Mouse (Mus musculus) ovary, postnatal 10 days (tissue): ENCODE data around the gene Fev.

Experiments used
- DNase-seq: peaks from one replicate; pipeline ENCODE4 v3.0.0; 2022; ENCODE audit warnings: low spot score

The Fev gene

DNA sequence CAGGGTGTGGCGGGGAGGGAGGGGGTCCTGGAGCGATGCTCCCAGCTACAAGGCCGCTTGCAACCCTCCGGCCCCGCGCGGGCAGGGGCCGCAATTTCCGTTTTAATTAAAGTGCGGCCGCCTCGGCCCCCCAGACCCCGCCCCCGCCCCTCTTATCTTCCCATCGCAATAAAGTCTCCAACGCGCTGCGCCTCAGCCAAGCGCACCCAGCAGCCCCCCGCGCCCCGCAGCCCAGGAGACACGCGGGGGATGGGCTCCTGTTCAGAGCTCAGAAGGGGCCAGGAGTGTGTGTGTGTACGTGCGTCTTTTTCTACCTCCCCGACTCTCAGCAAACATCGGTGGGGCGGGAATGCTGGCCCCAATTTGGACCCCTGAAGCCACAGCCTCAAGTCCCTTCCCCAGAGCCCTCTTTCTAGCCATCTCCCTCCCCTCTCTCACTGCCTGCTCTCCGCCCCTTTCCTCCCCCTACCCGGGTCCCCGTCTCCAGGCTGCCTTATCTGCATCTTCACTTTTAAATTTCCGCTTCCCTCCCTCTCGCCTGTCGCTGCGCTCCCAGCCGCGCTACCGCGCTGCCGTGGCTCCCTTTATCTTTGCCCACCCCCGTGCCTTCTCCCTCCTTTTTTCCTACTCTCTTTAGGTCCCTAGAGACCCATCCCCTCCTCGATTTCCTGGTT lies at the start of gene Fev:
TSS of gene Fev (minus strand) at position 51 of the 674 bp plus-strand sequence.
- DNase-seq, result no peak

DNA sequence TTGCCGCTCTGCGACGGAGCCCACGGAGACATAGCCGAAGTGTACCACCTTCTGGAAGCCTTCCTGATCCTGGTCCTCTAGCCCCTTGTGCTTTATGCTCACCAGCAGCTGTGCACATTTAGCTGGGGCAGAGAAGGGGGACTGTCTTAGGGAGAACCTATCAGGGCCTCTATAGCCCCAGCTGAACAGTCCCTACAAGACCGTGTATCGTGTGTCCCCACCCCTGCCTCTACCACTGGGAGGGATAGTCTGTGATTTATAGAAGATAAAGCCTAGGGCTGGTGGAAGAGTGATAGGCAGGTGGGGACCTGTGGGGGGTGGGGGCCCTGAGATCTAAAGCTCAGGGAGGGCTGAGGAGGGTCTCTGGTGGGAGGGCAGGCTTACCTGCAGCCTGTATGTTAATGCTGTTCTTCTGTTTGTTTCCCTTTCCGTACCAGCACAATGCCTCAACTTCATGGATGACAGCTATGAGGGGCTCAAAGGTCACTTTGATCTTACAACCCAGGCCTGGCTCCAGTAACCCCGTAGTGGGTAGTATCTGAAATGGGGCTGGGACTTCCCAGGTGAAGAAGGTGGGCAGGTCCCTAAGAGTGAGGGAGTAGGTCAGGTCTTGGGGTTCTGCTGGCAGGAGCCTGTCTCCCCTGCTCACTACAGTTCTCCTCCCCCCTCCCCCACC lies 42.5 kb upstream of the Fev start:
- DNase-seq, result no peak

DNA sequence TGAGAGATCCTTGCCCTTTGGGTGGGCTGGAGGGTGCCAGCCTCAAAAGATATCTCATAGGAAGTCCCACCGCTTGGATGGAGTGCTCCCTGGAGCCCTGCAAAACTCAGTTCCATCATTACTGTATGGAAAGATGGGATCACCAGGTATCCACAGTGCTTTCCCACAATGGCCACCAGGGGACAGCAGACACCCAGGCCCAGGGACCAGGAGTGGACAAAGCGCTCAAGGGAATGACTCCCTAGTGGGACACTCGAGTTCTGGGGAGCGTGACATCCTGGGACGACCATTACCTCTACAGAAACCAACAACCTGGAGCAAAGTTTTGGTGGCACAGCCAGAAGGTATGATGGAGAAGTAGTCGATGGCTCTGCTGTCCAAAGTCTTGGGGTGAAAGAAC lies 41.5 kb upstream of the Fev start:
- no peak for DNase-seq

DNA sequence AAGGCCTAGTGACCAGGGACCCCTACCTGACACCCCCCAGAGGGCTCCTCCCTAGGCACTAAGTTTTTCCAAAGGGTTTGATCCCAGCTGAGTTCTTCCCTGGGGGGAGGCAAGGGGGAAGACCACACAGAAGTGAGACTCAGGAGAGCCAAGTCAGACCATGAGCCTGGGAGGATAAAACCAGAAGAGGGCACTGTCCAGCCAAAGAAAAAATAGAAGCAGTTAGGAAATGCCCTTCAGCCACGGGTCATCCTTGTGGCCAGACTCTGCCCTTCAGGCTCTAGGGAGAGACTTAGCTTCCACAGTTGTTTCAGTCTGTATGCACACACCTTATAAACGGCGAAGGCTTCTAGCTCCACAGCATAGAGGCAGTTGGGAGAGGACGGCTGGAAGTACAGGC lies 39.2 kb upstream of the Fev start:
- no peak for DNase-seq

DNA sequence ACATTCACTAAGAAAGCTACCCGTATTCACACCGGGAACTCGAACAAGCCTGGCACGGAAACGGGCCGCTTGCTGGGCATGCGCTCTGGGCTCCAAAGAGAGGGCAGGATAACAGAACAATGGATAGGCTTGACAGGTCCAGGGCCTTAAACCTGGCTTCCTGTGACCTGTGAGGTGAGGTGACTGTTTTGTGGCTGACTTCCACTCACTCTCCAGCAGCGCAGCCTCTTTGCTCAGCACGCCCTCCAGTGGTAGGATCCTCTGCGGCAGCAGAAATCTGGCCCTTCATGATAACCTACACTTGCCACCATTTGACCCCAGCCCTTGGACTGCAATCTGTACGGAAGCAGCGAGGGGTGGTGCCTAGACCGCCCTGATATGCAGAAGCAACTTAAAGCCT lies 30.5 kb upstream of the Fev start:
- DNase-seq, result no peak

DNA sequence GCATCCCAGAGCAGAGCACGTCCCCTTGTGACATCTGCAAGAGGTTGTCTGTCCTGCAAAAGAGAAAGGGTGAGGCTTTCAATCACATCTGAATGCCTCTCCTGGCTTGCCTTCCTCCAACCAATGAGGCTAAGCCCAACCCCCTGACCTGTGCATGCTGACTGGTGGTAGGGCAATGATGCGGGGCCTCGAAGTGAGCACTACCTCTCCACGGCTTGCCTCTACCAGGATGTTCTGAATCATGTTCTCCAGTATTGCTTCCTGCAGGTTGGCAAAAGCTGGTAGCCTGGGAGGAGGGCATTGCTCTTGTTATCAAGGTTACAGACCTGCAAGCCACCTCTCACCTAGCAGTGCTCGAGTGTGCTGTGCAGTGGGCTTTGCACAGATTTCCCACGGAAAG lies 17.0 kb upstream of the Fev start:
- DNase-seq, result no peak

DNA sequence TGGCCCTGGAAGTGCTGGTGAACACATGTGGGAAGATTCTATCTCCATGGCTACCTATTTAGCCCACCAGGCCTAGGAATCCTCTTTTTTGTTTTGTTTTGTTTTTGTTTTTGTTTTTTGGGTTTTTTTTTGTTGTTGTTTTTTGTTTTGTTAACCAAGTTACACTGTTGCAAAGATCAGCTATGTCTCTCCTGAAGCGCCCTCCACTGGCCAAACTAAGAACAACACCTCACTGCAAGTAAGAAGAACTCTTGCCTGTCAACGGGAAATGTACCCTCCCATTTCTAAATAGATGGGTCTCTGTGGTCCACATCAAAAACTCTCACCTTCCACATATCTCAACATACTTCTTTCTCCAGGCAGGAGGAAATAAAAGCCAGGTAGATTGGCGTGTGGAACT lies 16.5 kb upstream of the Fev start:
- no peak for DNase-seq

DNA sequence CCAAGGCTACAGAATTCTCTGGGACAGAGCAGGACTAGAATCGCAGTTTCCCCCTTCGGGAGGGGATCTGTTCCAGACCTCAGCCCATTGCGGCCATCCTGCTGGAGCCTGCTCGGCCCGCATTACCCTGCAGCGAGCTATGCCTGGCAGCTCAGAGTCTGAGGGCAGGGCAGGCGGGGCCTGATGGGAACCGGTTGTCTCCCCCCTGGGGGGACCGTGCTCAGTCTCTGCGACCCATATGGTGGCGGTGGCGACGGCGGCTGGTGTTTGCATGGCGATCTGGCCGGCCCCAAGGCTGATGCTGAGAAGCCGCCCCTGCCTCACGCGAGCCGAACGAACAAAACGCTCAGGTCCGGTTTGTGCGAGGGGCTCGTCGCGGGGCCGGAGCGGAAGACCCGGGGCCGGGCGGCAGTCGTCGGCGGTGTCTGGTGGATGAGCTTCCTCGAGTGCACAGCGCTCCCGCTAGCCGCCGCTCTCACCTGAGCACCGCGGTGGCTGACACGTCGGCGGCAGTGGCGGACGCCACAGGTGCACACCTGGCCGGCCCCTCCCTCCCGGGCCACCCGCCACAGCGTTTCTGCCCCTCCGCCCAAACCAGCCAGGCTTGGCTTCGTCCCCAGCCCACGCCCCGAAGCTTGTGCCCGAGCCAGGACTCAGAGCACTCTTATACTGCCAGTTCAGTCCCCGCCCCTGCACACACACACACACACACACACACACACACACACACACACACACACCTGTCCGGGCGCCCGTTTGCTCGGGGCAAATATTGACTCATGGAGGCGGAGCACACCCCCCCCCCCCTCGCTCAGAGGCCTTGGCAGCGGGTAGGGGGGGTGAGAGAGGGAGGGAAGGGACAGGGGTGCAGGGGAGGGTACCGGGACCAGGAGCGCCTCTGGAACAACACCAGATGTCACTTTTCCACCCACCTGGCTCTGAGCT lies 15.4 kb upstream of the Fev start:
- DNase-seq, result no peak

DNA sequence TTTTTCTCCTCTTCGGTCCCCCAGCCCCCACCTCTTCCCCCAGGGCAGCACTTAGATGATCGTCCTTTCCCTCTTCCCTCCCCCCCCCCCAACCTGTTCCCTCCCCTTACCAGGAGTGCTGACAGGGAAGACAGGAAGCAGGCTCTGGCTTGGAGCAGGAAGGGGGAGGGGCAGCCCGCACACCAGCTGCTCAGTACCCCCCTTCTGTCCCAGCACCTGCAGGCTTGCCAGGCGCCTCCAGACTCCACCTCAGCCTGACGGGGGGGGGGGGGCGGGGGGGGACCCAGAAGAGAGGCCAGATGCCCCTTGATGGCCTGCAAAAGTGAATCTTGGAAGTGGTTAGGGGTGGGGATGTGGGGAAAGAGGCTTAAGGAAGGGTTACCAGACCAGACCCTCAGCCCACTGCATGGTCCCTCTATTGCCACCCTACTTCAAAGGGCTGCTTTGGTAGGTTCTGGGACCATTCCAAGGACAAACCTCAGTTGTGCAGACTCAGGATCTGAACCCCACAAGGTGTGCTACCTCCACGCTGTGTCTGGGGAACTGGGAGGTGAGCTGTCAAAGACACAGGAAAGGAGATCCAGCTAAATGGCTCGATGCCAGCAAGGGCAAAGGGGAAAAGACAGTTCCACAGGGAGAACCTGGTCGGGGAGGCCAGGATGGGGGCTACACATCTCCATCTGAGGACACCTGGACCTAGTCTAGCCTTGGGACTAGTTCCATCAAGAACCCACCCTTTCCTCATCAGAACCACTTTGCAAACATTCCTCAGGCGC lies 13.6 kb upstream of the Fev start:
- DNase-seq, result no peak

DNA sequence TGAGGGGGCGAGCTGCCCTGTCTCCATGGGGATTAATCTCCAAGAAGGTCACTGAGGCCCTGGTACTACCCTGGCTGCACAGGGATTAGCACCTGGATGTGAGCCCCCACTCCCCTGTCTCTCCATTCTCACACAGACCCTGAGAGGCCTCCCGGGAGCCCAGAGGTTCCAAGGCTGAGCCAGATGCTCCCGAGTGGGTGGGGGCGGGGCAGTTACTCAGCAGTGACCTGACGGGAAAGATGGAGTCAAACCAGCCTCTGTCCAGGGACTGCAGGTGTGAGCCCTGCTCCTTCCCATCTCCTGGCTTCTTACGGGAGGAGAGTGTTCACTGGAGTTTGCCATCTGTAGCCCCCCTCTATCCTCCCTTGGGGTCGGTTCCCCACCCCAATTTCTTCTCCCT lies 12.8 kb upstream of the Fev start:
- no peak for DNase-seq

DNA sequence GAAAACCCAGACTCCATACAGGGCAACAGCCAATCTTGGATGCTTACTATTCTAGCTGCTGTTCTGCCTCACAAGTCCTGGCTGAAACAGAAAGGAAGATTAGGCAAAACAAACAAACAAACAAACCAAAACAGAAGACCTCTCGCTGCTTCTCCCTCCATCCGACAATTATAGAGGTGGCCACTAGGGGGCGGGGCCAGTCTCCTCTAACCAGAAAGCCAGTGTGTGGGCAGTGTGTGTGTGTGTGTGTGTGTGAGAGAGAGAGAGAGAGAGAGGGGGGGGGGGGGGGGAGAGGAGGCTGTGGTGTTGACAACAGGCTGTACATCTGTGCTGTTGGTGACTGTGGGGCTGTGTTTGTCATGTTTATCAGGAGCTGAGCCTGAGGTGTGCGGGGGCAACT lies 9.7 kb upstream of the Fev start:
- DNase-seq, result no peak

DNA sequence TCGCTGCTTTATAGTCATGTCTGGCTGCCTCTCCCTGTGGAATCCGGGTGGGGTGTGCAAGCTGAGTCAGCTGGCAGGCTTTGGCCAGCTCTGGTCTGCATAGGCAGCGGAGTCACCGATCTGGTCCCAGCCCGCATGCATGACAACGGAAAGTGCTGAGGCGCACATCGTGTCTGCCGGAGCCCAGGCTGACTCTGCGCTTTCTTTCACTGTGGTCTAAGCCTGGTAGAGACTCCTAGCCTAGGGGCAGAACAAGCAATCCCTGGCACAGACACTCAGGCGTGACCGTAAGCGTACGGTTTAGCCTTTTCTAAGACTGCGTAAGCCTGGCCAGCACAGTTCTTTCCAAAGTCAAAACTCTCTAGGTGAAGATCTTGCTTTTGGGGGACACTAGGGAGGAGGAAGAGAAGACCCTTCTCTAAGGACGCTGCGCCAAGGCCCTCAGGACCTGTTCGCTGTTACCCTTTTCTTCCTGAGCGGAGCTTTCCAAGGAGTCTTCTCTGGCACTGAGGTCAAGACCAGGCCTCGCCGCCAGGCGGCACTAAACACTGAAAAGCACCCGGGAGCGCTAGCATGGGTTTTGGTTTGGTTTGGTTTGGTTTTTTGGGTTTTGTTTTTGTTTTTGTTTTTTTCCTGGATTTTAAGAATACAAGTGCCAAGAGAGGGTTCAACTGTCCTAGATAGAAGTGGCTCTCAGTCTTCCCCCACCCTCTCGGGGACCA lies 8.1 kb upstream of the Fev start, which contains the start of gene Cryba2:
TSS of gene Cryba2 (minus strand) at position 10 of the 722 bp plus-strand sequence.
- DNase-seq, result no peak

DNA sequence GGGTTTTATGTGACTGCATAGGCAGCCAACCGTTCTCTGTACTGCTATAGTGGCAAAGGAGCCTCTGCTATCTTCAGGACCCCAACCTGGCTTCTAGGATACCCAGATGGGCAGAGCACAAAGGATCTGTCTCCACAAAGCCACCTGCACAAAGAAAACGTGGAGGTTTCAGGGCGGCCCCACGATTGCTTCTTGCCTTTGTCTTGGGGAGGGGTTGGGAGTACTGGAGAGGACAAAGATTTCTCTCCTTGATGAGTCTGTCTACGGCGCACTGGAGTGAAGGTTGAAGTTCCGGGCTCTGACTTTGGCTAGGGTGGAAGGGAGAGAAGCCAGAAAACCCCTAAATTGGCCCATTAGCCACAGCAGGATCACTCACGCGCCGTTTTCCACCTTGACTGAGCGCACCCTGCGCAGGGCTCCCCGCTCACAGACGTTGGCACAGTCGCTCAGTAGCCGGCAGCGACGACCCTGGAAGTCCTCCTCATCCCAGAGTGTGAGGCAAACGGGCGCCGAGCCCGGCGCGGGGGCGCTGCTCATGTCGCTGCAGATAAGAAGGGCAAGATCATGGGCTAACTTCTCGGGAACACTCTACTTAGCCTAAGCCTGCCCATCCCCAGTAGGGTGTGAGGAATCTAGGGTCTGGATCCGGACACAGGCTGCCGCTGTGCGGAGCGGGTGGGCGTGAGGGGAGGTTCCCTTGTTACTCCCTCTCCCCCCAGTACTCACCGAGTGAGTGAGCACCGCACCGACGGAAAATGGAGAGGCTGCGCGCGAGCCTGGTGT lies 7.3 kb upstream of the Fev start:
- DNase-seq, result no peak

DNA sequence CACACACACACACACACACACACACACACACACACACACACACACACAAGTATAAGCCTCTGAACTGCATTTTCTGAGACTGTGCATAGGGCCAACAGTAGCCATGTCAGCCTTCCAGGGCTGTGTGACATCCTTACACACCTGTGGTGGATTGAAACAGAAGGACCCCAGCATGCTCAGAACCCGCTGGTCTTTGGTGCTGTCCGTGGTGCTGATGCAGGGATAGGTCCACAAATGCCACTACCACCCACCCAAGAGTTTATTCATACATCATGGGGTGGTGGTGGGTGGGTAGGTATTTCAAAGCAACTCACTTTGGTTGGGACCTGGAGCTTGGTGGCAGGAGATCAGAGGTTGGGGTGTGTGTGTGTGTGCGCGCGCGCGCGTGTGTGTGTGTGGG lies 6.3 kb upstream of the Fev start:
- no peak for DNase-seq

DNA sequence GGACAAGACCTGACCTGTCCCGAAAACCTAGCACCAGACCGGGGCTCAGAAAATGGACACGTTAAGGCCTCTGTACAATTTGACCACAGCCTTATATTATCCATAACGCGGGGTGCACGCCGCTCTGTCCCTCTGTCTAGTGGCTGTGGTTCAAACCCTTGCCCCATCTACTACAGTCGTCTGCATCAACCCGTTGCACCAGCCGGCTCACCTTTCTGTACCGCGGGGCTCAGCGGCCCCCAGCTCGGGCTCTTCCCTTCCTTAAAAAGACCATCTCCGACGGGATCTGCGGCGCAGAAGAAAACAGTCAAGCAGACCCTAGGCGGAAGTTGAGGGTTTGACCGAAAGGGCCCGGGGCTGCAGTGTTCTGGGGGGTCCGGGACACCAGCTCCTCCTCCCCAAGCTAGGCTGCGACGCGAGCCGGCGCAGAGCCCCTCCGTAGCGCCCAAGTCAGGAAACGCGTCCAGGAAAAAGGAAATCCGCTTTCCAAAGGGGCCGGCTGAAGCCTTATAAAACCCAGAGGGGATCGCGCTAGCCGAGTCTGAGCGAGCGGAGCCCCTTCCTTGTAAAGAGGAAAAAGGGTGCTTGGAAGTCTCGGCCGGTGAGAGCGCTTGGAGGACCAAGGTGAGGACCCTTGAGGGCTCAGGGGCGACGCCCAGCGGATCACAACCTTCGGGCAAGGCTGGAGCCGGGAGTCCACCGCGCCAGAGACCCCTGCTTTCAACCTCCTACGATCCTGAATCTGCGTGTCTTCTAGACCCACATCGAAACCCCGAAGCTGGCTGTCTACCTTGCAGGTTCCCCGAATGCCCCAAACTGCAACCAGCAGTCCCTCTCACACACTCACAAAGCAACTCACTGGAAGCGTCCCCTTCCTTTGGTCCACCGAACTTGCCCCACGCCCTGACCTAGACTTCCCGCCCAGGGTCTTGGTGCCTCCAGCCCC lies 750 bp downstream of the Fev start:
- DNase-seq, result no peak

DNA sequence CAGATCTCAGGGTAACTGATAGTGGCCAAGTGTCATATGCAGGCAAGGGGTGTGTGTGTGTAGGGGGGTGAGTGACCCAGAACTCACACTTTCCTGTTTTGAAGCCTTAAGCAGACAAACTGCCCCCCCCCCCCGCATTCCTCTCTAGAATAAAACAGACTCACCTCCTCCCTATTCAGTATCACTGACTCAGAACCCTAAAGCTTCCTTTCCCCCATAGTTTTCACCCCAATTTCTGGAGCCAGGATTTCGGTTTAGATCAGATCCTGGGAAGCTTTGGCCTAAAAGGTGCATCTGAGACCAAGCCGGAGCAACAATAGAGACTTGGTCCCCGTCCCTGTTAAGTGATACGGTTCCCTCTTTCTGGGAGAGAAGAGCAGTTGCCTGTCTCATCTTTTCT lies 1.8 kb downstream of the Fev start:
- no peak for DNase-seq

DNA sequence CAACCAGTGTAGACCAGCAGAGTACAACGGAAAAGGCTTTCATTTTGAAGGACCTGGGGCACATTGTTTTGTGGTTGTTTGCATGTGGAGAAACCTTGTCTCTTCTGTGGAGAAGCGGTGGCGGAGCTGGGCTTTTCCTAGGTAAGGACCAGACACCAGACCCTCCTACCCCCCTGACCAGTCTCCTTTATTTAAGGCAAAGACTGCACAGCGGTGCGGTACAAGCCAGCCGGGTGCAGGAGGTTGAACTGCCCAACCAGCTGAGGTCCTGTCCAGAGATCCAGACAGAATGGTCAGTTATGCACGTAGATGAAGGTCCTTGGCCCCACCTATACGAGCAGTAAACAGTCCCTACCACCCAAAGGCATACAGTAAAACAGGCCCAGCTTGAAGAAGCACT lies 2.4 kb downstream of the Fev start:
- DNase-seq, result no peak

DNA sequence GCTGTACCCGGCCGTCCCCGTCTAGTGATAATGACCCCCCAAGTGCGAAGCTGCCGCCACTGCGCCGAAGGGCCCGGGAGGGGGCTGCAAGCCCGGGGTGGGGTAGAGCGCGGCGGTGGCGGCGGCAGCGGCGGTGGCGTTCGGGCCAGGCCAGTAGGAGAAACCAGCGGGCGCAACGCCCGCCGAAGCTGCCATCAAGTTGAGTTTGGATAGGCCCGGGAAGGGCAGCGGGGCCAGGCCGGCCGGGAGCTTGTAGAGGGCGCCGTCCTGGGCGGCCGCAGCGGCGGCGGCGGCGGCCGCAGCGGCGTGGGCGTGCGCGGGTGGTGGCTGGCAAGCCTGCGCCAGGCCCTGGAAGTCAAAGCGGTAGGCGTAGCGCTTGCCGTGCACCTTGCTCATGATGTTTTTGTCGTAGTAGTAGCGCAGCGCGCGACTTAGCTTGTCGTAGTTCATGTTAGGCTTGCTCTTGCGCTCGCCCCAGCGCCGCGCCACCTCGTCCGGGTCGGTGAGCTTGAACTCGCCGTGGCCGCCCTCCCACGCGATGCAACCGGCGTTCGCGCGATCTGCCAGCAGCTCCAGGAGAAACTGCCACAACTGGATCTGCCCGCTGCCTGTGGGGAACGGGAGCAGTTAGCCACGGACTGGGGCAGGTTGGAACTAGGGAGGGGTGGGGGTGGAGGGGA lies 3.0 kb downstream of the Fev start:
- no peak for DNase-seq
